Mouse (Mus musculus) retina, adult 2 months (tissue): ENCODE measurements around the gene Rbfox2.
"Not testable (repeated sequence)": the region's sequence is repeated elsewhere in the genome, so short reads cannot be mapped to it uniquely, and the experiment has no call there.

Experiments
- DNase-seq: peaks from one replicate; pipeline ENCODE4 v3.0.0-alpha.2; 2012; ENCODE audit warnings: low read depth, low spot score

Gene Rbfox2

DNA sequence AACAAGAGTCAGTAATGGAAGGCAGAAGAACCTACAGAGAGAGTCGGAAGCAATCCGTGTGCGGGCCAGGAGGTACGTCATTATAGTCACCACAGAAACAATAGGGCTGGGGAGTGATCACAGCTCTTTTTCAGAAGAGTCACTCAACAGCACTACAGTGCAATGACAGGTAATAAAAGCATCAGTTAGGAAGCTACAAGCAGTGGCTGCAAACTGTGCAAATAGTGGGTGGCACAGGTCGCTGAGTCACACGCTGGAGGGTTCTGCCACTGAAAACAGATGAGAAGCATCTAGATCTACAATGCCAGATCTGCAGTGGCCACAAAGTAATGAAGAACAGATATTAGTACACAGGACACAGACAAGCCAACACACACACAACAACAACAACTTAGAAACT is 32.9 kb downstream of the Rbfox2 start:
- no peak for DNase-seq

DNA sequence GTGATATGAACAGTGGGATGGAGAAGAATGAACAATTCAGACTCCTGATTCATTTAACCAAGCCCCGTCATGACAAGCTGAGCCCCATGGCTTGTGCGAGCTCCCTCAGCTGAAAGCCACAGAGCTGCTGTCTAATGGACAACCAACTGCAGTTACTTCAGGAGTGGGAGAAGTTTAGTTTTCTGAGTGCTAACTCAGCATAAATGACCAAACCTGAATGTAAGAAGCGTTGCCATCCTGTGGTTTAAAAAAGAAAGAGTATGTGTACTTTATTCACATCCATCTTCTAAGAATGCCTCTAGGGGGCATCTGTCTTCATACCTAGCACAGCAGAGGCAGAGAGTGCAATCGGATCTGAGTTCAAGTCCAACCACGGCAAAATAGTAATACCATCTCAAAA is 35.5 kb downstream of the Rbfox2 start:
- no peak for DNase-seq

DNA sequence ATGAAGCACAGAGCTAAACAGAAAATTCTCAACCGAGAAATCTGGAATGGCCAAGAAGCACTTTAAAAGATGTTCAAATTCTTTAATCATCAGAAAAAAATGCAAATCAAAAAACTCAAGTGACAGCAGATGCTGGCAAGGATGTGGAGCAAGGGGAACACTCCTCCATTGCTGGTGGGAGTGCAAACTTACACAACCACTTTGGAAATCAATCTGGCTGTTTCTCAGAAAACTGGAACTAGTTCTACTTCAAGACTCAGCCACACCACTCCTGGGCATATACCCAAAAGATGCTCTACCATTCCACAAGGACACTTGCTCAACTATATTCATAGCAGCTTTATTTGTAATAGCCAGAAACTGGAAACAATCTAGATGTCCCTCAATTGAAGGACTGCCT is 37.3 kb downstream of the Rbfox2 start:
- not testable (repeated sequence) for DNase-seq

DNA sequence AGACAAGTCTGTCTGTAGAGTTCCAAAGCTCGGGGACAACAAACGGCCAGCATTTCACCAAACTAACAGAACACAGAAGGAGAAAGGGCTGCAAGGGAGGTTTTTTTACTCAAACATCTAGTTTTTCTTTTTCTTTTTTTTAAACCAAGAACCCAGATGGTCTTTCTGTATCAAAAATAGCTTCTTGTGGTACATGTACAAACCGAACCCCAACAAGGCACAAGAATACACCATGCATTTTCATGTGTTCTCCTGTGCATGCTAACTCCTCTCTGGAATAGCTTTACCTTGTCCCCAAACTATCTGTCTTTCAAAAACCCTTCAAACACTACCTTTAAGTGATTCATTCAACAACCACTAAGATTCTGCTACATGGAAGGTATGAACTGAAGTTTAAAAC is 38.4 kb downstream of the Rbfox2 start:
- no peak for DNase-seq

DNA sequence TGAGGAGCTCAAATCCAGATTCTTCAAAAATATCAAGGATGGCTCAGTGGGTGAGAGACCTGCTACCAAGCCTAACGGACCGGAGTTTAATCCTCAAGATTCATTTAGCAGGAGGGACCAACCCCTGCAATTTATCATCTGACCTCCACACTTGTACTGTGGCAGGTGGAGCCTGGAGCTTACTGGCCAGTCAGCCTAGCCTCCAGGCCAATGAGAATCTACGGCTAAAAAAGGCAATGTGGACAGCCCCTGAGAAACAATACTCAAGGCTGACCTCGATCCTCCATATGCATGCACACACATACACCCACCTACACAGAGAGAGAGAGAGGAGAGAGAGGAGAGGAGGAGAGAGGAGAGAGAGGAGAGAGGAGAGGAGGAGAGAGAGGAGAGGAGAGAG is 41.5 kb downstream of the Rbfox2 start:
- DNase-seq = no peak

DNA sequence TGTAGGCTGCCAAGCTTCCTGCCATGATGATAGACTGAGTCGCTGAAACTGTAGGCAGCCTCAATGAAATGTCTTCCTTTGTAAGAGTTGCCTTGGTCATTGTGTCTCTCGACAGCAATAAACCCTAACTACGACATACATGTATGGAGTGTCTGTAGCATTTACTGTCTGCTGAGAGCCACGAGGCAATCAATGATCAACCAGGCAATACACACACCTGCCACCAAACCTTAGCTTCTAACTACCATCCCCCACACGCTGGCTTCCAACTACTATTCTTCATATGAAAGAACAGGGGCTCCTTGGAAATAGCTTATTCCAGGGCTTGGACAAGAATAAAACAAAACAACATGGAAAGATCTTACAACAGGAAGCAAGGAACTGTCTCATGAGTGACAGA is 42.5 kb downstream of the Rbfox2 start:
- no peak for DNase-seq

DNA sequence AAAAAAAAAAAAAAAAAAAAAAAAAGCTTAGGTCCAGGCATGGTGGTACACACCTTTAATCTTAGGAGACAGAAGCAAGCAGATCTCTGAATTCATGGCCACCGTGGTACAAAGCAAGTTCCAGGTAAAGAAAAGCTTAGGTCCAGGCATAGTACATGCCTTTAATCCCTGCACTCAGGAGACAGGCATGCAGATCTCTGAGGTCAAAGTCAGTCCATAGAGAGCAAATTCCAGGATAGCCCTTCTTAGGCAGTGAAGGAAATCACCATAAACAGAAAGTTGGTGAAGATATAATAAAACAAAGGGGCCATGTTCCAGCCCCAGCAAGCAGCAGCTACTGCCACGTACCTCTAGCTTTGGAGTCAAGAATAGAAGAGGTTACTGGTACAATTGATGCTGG is 44.0 kb downstream of the Rbfox2 start:
- no peak for DNase-seq

DNA sequence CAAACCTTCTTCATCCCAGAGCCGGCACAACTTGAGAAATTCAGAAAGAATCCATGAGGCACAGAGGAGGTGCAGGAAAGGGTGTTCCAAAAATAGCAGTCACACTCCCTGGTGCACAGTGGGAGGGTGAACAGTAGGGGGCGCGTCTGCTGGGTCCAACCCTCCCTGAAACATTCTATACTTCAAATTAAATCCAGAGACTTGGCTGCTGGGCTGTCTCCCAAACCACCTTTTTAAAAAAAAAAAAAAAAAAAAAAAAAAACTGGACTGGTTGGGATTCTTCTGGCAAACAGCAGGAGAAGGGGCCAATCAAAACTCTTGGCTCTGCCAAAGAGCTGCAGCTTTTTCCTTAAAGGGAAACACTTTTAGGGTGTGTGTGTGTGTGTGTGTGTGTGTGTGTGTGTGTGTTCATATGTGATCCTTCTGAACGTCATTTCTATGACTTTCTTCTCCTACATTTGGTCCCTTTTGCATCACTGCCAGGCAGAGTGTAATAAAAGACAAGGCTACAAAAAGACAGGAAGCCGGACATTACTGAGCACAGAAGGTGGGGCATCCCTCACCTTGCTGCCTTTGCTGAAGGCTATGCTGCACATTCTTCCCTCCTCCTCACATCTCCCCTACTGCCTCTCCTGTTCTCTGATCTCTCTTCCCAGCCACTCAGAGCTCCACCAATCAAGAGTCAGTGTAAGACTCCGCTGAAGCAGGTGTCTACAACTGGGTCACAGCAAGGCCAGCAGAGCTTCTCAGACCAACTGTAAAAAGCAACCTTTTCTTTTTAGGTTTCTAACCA is 49.2 kb downstream of the Rbfox2 start:
- no peak for DNase-seq

DNA sequence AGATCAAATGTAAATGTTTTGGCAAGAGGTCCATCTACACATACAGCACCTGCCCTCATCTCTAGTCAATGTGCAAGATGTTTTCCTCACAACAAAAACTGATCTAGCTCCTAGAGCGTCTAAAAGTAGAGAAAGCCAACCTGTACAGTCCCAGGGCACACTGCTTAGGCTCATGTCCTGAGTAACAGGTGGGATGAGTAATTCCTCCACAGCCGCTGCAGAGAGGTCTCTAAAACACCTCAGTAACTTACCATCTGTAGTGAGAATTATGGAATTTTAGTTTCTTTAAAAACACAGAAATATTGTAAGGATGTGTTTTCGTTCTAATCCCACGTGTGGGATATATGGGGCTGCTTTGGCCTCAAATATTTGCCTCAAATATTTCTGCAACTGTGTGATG is 50.0 kb downstream of the Rbfox2 start:
- DNase-seq = no peak

DNA sequence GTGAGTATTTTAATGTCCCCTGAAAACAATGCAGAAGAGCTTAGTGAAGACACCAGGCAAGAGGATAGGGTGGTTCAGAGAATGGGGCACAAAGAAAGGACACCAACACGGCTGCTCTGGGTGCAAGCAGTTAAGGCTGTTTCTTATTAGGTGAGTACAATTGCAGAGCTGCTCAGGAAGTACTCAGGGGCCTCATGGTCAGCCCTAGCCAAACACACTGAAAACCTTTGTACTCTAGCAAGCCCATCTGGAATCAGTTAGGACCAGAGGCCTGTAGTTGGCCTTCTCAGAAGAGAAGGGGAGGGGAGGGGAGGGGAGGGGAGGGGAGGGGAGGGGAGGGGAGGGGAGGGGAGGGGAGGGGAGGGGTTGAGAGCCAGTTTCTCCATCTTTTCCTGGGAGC is 52.2 kb downstream of the Rbfox2 start:
- DNase-seq = no peak

DNA sequence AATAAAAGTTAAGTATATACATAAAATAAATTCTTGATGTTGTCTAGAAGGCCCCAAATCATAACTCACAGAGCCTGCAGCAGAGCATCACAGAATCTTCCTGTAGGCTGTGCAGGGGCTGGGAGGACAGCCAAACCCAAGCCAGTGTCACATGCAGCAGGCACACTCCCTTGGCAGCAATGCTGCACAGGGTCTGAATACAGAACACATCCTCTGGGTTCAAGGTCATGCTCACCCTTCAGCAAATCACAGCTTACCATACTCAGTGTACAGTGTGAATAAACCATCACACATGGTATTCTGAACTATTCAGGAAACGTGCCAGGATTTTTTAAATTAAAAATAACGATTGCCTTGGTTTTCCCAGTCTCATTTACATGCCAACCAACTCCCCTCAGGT is 52.7 kb downstream of the Rbfox2 start:
- DNase-seq = no peak

DNA sequence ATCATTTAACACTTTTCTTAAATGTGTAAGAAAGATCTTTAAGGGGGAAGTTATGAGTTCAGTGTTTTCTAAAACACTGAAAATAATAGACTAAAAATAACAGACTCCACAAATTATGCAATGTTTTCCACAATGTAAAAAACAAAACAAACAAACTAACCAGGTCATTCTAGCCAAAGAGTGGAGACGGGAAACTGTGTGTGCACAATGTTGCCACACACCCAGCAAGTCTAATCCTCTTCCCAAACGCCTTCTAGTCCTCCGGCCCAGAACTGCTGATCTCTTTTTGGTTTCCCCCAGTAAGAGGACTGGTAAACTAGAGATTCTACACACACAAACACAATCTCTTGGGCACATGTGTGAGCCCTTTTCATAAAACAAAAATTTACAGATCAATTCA is 55.1 kb downstream of the Rbfox2 start:
- DNase-seq = no peak

DNA sequence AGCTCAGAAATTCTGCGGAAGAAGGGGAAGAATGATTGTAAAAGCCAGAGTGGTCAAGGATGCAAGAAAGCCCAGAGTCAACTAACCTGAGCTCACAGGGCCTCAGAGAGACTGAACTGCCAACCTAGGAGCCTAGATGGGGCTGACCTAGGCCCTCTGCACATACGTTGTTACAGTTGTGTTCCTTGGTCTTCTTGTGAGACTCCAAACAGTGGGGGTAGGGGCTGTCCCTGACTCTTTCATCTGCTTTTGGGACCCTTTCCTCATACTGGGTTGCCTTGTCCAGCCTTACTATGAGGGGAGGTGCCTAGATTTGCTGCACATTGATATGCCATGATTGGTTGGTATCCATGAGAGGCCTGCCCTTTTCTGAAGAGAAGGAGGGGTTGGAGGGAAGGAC is 56.0 kb downstream of the Rbfox2 start:
- no peak for DNase-seq

DNA sequence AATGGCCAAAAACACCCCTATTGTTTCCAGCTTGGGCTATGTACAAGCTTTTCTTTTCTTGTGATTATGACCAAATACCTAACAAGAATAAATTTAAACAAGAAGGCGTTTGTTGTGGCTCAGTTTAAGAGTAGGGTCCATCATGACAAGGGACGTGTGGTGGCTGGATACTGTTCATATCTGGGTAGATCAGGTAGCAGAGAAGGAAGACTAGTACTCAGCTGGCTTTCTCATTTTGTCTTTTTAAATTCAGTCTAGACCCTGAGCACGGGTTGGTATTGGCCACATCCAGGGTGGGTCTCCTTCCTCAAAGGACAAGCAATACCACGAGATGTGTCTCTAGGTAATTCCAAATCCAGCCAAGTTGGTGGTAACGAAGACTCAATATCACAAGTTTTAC is 57.4 kb downstream of the Rbfox2 start:
- no peak for DNase-seq

DNA sequence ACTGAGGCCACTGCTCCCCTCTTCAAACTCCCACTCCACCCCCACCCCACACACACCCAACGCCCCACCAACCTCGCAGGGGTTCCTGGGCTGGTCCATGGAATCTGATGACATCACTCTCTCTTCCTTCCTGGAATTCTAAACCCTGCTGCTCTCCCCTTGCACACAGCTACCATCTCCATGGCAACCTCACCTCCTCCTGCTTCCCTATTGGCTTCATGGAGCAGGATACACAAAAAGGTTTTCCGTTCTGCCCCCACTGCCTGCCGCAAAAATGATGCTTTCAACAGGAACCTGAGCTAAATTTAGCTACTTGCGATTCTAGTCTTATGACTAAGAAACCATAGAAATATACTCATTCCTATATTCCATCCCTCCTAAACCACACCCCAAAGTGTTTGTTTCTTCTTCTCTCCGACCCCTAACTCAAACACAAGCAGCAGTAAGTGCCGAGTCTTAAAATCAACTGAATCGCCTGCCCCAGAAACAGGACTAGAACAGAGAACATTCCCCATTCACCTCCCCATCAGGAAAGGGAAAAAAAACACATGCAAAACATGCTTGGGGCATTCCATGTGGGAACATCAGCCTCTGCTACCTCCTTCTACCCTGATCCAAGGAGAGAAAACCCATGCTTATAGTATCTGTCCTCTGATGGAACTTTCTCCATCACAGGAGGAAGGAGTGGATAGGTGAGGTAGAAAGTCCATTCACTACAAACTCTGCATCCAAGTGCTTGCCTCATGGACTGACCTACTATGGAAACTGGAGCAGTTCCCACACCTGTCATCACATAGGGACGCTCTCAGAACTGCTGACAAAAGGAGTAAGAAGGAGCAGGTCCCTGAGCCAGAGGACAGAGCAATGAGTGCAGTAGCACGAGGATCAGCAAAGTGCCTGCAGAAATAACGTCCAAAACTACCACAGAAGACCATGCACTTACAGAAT is 61.1 kb downstream of the Rbfox2 start:
- DNase-seq = no peak

DNA sequence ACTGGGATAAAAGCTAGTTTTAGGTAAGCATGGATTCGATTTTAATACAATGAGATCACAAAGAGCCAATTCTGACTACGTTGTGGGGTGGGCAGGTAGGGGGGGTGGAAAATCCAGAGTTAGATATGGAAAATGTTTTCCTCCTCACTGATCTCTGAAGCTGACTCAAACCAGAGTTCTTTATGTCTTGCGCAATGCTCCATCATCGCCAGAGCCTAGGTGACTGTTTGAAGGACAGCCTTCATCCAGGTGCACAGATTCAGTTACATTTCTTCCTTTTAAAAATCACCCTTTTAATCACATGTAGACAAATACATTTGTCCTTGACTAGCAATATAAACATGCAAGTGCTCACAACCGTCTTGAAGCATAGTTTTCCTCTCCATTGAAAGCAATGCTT is 62.2 kb downstream of the Rbfox2 start:
- DNase-seq = no peak

DNA sequence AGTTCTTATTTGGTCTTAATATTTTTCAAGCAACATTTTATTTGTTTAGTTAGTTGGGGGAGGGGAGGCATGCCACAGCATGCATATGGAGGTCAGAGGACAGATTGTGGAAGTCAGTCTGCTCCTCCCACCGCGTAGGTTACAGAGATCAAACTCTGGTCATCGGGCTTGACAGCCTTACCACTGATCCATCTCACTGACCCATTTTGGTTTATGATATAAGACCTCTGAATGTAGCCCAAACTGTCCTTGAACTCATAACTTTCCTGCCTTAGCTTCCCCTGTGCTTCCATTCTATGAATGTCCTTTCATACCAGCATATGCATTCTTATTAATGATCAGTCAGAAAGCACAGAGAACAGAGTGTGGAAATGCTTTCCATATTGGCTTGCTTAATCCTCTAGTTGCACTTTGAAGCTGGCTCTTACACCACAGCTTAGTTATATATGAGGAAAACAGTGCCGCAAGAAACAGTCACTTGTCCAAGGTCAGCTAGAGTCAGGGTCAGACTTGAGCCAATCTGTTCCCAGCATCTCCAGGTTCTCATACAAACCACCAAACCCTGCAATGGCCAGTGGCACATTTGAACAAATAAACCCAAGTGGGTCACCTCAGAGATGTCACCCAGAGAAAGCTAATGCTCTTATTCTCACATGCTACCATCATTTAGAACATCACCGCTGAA is 62.8 kb downstream of the Rbfox2 start:
- no peak for DNase-seq

DNA sequence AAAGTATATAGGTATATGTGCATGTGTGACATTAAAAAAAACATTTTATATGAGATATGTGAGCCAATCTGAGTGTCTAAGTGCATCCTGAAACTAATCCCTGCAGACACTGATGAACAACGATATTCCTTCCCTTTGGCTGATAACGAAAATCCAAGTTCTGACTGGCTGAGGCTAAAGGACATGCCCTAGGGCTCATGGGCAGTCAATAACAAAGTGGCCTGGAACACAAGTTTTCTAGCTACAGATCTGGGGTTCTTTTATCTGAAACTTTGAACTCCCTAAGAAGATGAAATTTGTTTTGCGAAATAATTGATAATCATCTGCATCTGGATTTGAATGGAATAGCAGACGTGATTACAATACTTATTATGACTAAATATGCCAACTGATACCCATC is 66.2 kb downstream of the Rbfox2 start:
- no peak for DNase-seq

DNA sequence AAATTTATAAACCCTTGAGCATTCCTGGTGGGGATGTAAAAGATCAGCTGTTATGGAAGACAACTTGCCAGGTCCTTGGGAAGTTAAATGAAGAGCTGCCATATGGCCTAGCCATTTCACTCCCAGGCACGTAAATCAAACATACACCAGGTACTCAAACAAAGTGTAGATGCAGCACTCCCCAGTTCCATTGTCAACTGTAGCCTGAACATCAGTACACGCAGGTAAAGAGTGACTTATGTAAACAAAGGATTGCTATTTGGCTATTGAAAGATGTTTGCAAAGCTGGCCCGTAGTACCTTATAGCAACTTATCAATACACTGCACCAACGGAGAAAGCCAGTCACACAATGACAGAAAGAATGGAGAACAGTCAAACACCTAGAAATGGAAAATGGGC is 67.2 kb downstream of the Rbfox2 start:
- DNase-seq = no peak

DNA sequence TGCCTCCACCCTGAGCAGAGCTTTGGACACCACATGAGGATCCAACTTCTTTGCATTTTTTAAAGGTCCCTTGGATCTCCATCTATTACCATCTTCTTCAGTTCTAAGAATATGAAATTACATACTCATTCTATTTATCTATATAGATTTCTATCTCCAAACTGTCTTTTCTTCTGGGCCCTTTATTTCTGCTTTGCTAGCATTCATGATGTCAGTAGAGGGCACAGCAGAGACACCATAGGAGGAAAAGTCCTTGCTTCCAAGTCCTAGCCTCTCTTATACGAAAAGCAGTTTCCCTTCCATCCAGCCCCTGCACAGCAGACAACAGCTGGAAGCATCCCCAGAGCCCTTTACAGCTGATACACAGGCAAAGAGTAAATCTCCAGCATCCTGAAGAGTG is 69.1 kb downstream of the Rbfox2 start:
- DNase-seq = no peak

DNA sequence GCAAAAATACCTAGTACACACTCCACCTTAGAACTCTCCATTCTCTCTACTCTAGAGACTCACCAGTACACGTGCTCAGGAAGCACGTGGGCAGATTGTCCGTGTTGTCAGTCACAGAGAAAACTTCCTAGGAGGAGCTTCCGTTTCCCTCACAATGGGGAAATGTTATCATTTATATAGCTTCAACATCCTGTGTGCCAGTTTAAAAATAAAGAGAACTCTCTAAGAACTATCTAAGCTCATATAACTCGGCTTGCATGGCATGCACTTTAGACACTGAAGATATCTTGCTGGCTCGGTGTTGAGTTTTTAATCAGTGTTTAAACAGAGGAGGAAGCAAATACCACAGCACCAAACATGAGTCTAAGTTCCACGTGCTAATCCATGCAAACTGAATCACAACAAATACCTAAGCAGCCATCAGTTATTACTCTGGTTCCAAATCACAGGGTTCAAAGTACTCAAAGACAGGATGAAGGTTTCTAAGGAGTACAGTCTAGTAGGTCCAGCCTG is 70.7 kb downstream of the Rbfox2 start:
- DNase-seq = no peak

DNA sequence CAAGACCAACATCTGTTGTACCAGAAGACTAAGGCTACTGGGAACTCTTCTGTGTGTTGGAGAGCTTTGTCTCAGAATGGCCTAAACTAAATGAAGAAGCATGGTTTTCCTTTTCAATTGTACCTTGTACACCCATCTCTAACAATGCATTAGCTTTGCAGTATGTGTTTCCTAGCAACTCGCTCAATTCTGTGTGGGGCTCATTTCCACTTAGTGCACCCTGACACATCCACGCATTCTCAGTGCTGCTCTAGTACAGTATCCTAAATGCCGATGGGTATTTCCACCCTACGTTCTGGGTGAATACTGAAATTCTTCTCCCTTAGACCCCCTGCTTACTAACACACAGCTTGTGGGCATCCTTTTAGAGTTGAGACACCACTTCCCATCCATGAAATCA is 71.3 kb downstream of the Rbfox2 start:
- no peak for DNase-seq
